Comparison of ENCODE assay signal across 14 mouse cellular contexts in the genomic region with DNA sequence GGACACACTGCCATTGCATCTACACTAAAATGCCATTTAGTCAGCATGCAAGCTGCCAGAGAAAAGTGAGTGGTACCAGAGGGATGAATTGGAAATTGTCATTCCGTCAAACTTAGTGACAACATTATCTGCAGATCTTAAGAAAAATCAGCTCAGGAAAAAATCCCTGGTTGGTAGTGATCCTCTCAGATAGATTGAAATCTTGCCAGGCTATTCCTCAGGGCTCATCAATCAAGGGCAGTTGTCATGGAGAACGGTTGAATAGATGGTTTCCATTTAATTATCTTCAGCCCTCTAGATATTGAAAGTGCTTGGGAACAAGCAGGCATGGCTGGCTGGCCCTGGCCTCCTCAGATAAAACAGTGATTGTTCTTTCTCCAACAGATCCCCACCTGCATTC.
"Had no signal": no experiment of that assay in that cellular context is flagged by ENCODE, and none has a peak within 500 bp of the region (broad histone marks: within the 10 kb centered on the region; RNA-seq: fewer than 3 reads in every experiment).

No protein-coding gene starts in this region.

- H3K36me3 ChIP-seq: liver, embryonic 15.5 days; midbrain, embryonic 12.5 days; midbrain, embryonic 15.5 days; neural tube, embryonic 12.5 days; stomach, embryonic 15.5 days had no signal

- H3K4me1 ChIP-seq: liver, embryonic 15.5 days; neural tube, embryonic 12.5 days; stomach, embryonic 15.5 days had no signal

- H3K4me2 ChIP-seq: liver, embryonic 15.5 days; lung, embryonic 14.5 days; midbrain, embryonic 12.5 days; midbrain, embryonic 15.5 days; neural tube, embryonic 12.5 days; stomach, embryonic 15.5 days had no signal

- H3K9me3 ChIP-seq: liver, embryonic 15.5 days; midbrain, embryonic 12.5 days; midbrain, embryonic 15.5 days; neural tube, embryonic 12.5 days; stomach, embryonic 15.5 days had no signal

- H3K27me3 ChIP-seq: liver, embryonic 15.5 days; midbrain, embryonic 12.5 days; midbrain, embryonic 15.5 days; neural tube, embryonic 12.5 days; stomach, embryonic 15.5 days had no signal

- H3K27ac ChIP-seq: liver, embryonic 15.5 days; midbrain, embryonic 12.5 days; midbrain, embryonic 15.5 days; neural tube, embryonic 12.5 days; stomach, embryonic 15.5 days; stomach, postnatal 0 days had no signal

- ATAC-seq: midbrain, embryonic 15.5 days had no signal

- H3K4me3 ChIP-seq: liver, embryonic 15.5 days; midbrain, embryonic 12.5 days; midbrain, embryonic 15.5 days; neural tube, embryonic 12.5 days; stomach, embryonic 15.5 days had no signal

- DNase-seq: lung, adult 18-20 months; lung, embryonic 14.5 days; lung, postnatal 10 days; lung, postnatal 4 days; right cerebral cortex, postnatal 14 days; thymus, adult 2 months; thymus, postnatal 25 days; thymus, postnatal 4 days had no signal

- H3K9ac ChIP-seq: liver, embryonic 15.5 days; lung, embryonic 14.5 days; midbrain, embryonic 12.5 days; midbrain, embryonic 15.5 days; neural tube, embryonic 12.5 days; stomach, embryonic 15.5 days had no signal
